In the genomic region with DNA sequence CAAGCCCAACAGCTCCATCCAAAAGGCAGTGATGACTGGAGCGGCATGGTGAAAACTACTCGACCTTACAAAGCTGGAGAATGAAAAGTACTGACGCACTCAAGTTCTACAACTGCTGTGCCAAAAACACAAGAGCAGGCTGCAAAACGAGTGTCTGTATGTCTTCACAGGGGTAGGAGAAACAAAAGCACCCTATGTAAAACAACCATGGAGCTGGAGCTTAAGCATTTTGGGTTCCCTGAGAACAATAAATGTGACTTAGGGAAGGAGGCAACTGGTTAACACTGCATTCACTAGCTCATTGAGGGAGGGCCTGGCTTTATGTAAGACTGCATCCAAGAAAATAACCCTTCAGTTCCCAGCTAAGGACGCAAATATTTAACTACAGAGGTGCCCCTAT, we compare ENCODE assay signal across 8 mouse cellular contexts.
DNase-seq lines count a peak whose midpoint lies in the region; ATAC-seq lines count a peak whose summit lies in the region.

No protein-coding gene starts in this region.

- 17% methylated on average over 5 of the region's 5 CpGs for WGBS in heart, embryonic 13.5 days
- 39% methylated on average over 5 of the region's 5 CpGs for WGBS in embryonic facial prominence, embryonic 10.5 days
- 11% methylated on average over 5 of the region's 5 CpGs for WGBS in hindbrain, embryonic 14.5 days
- 13% methylated on average over 5 of the region's 5 CpGs for WGBS in midbrain, embryonic 13.5 days

- H3K4me3 ChIP-seq in heart, embryonic 13.5 days: peak overlapping the region; percentile 89
- H3K4me3 ChIP-seq in embryonic facial prominence, embryonic 10.5 days: peak overlapping the region; percentile 81
- peak overlapping the region; percentile 84 for H3K4me3 ChIP-seq in hindbrain, embryonic 14.5 days (replicated peaks; ENCODE audit: low read length)
- H3K4me3 ChIP-seq in midbrain, embryonic 13.5 days (replicated peaks): peak overlapping the region; percentile 31

- H3K4me1 ChIP-seq in heart, embryonic 13.5 days: peaks cover 42% of the 10 kb centered on the region
- H3K4me1 ChIP-seq in embryonic facial prominence, embryonic 10.5 days: peaks cover 35% of the 10 kb centered on the region
- H3K4me1 ChIP-seq in hindbrain, embryonic 14.5 days (replicated peaks; ENCODE audit: control insufficient read depth, insufficient read depth, low read length): peaks cover 14% of the 10 kb centered on the region; the same call in 1 of the 2 replicates
- peaks cover 25% of the 10 kb centered on the region for H3K4me1 ChIP-seq in midbrain, embryonic 13.5 days (replicated peaks)

- peak overlapping the region; percentile 80 for H3K4me2 ChIP-seq in heart, embryonic 13.5 days
- peak overlapping the region; percentile 80 for H3K4me2 ChIP-seq in hindbrain, embryonic 14.5 days (replicated peaks)
- H3K4me2 ChIP-seq in midbrain, embryonic 13.5 days (replicated peaks): peak overlapping the region; percentile 50

- H3K36me3 ChIP-seq in heart, embryonic 13.5 days: no peaks in the 10 kb centered on the region
- no peaks in the 10 kb centered on the region for H3K36me3 ChIP-seq in embryonic facial prominence, embryonic 10.5 days (replicated peaks)
- no peaks in the 10 kb centered on the region for H3K36me3 ChIP-seq in hindbrain, embryonic 14.5 days (replicated peaks; ENCODE audit: control insufficient read depth, insufficient read depth)
- no peaks in the 10 kb centered on the region for H3K36me3 ChIP-seq in midbrain, embryonic 13.5 days

- H3K9me3 ChIP-seq in heart, embryonic 13.5 days: no peaks in the 10 kb centered on the region
- H3K9me3 ChIP-seq in embryonic facial prominence, embryonic 10.5 days: no peaks in the 10 kb centered on the region
- H3K9me3 ChIP-seq in hindbrain, embryonic 14.5 days (ENCODE audit: control insufficient read depth, low read length): no peaks in the 10 kb centered on the region
- no peaks in the 10 kb centered on the region for H3K9me3 ChIP-seq in midbrain, embryonic 13.5 days

- H3K27me3 ChIP-seq in heart, embryonic 13.5 days (replicated peaks): no peaks in the 10 kb centered on the region
- no peaks in the 10 kb centered on the region for H3K27me3 ChIP-seq in embryonic facial prominence, embryonic 10.5 days (replicated peaks; ENCODE audit: low read depth, poor library complexity, severe bottlenecking)
- H3K27me3 ChIP-seq in hindbrain, embryonic 14.5 days (ENCODE audit: control insufficient read depth, insufficient read depth, low read length): no peaks in the 10 kb centered on the region
- no peaks in the 10 kb centered on the region for H3K27me3 ChIP-seq in midbrain, embryonic 13.5 days

- ATAC-seq in heart, embryonic 13.5 days (ENCODE audit: extremely low read depth, insufficient number of reproducible peaks, low FRiP score, low TSS enrichment): no peak
- no peak for ATAC-seq in hindbrain, embryonic 14.5 days (ENCODE audit: low FRiP score)
- ATAC-seq in midbrain, embryonic 13.5 days: no peak

- no peak for DNase-seq in heart, postnatal 4 days
- no peak for DNase-seq in embryonic facial prominence, embryonic 10.5 days (ENCODE audit: low spot score)
- no peak for DNase-seq in hindbrain, embryonic 14.5 days (ENCODE audit: low spot score)
- no peak for DNase-seq in cerebellum, adult 9-10 months
- DNase-seq in right cerebral cortex, postnatal 36 days (ENCODE audit: low spot score in 2 of 2): no peak
- DNase-seq in lung, postnatal 14 days: no peak

- H3K27ac ChIP-seq in heart, embryonic 13.5 days (replicated peaks): peak overlapping the region; percentile 58
- H3K27ac ChIP-seq in embryonic facial prominence, embryonic 10.5 days (replicated peaks): no peak overlapping the region
- no peak overlapping the region for H3K27ac ChIP-seq in hindbrain, embryonic 14.5 days
- H3K27ac ChIP-seq in midbrain, embryonic 13.5 days: no peak overlapping the region

- peak overlapping the region; percentile 81 for H3K9ac ChIP-seq in heart, embryonic 13.5 days
- H3K9ac ChIP-seq in hindbrain, embryonic 14.5 days: peak overlapping the region; percentile 40
- H3K9ac ChIP-seq in midbrain, embryonic 13.5 days (replicated peaks): peak overlapping the region; percentile 43

Comparison
In these comparisons a context has a peak if more than half of its experiments do, and no peak if none do; other contexts are left out.
1. H3K4me3 ChIP-seq: peak in every context shown above with its lines; median percentile 89 in heart, embryonic 13.5 days; 84 in hindbrain, embryonic 14.5 days; 81 in embryonic facial prominence, embryonic 10.5 days; 31 in midbrain, embryonic 13.5 days.